Mouse (Mus musculus) ES-Bruce4 (cell line): ENCODE data around the gene Mrgpre. TPM values are rescaled to one million over a fixed set of nuclear protein-coding genes. Genes with fewer than 3 reads are reported as not detected.
A peak's percentile ranks its signal among the peaks of the same experiment; 100 is the strongest.

Experiments
- H3K27ac ChIP-seq: 2 replicates; pipeline ENCODE4 v1.5.1; 2012; ENCODE audit warnings: low read length, inconsistent platforms; ENCODE audit not compliant: insufficient read depth
- H3K27me3 ChIP-seq: 2 replicates; pipeline ENCODE4 v1.6.1; 2012; ENCODE audit warnings: mild to moderate bottlenecking, low read length, inconsistent platforms; ENCODE audit not compliant: control insufficient read depth, poor library complexity, insufficient read depth, severe bottlenecking
- H3K36me3 ChIP-seq: 2 replicates; pipeline ENCODE4 v1.6.1; 2012; ENCODE audit warnings: inconsistent platforms, mild to moderate bottlenecking, low read length, moderate library complexity; ENCODE audit not compliant: control insufficient read depth, poor library complexity, insufficient read depth, severe bottlenecking
- H3K4me1 ChIP-seq: one replicate; pipeline ENCODE4 v1.8.1; 2011; ENCODE audit warnings: low read length; ENCODE audit not compliant: control insufficient read depth, insufficient read depth
- H3K4me3 ChIP-seq: 2 replicates; pipeline ENCODE4 v1.5.1; 2011; ENCODE audit warnings: low read depth, mild to moderate bottlenecking, low read length
- H3K9ac ChIP-seq: 2 replicates; pipeline ENCODE4 v1.6.1; 2012; ENCODE audit warnings: low read depth, mild to moderate bottlenecking, inconsistent platforms; ENCODE audit not compliant: poor library complexity, severe bottlenecking
- H3K9me3 ChIP-seq: replicated peaks from 2 replicates; pipeline ENCODE4 v1.6.1; 2012; ENCODE audit warnings: mild to moderate bottlenecking, low read length, inconsistent platforms; ENCODE audit not compliant: control insufficient read depth, poor library complexity, insufficient read depth, severe bottlenecking
- CTCF ChIP-seq: IDR thresholded peaks from one replicate; pipeline ENCODE4 v1.8.1; 2011; ENCODE audit warnings: low read depth, low read length
- EP300 ChIP-seq: IDR thresholded peaks from 2 replicates; pipeline ENCODE4 v1.6.1; 2011; ENCODE audit warnings: low read depth, low read length; ENCODE audit not compliant: insufficient read depth
- POLR2A ChIP-seq: IDR thresholded peaks from one replicate; pipeline ENCODE4 v1.8.1; 2011; ENCODE audit warnings: low read length; ENCODE audit not compliant: insufficient read depth
- polyA plus RNA-seq: library from polyadenylated mRNA; stranded (reverse); fragments of >200 nt; gene quantifications from 2 replicates; pipeline ENCODE4 v1.2.4, GENCODE M21; 2011; ENCODE audit warnings: low read depth; ENCODE audit not compliant: missing spikeins, insufficient read depth, insufficient read length

Gene Mrgpre
- polyA plus RNA-seq, 1 experiment, result 0.48 TPM

- H3K36me3 ChIP-seq, result no peaks in the 10 kb centered on the region
- H3K27ac ChIP-seq, result no peak overlapping the region
- H3K27me3 ChIP-seq, result no peaks in the 10 kb centered on the region
- H3K4me1 ChIP-seq, result no peaks in the 10 kb centered on the region
- TF ChIP-seq CTCF (no peak), POLR2A (no peak), EP300 (no peak)
- H3K9ac ChIP-seq, result no peak overlapping the region
- H3K4me3 ChIP-seq, result no peak overlapping the region
- H3K9me3 ChIP-seq, result no peaks in the 10 kb centered on the region
These were observed 28.8 kb downstream of the Mrgpre start for GRCm38 (mm10) chr7:143755357-143756124.

GRCm38 (mm10) chr7:143753990-143754715 lies 30.1 kb downstream of the Mrgpre start:
- Histone ChIP-seq H3K27ac (no peak overlapping the region), H3K27me3 (no peaks in the 10 kb centered on the region), H3K4me3 (no peak overlapping the region), H3K9ac (no peak overlapping the region), H3K4me1 (no peaks in the 10 kb centered on the region), H3K36me3 (no peaks in the 10 kb centered on the region), H3K9me3 (no peaks in the 10 kb centered on the region)
- TF ChIP-seq POLR2A, result no peak
- peak; percentile 93 for TF ChIP-seq CTCF

- H3K4me1 ChIP-seq, result no peaks in the 10 kb centered on the region
- no peak overlapping the region for H3K27ac ChIP-seq
- TF ChIP-seq POLR2A, result no peak
- no peak for TF ChIP-seq EP300
- TF ChIP-seq CTCF, result no peak
- no peaks in the 10 kb centered on the region for H3K36me3 ChIP-seq
- H3K9me3 ChIP-seq, result no peaks in the 10 kb centered on the region
- H3K4me3 ChIP-seq, result no peak overlapping the region
- no peaks in the 10 kb centered on the region for H3K27me3 ChIP-seq
- H3K9ac ChIP-seq, result no peak overlapping the region
These were observed 31.7 kb downstream of the Mrgpre start for GRCm38 (mm10) chr7:143752606-143753005.

- H3K4me3 ChIP-seq, result no peak overlapping the region
- no peaks in the 10 kb centered on the region for H3K4me1 ChIP-seq
- H3K9ac ChIP-seq, result no peak overlapping the region
- H3K36me3 ChIP-seq, result no peaks in the 10 kb centered on the region
- H3K27ac ChIP-seq, result no peak overlapping the region
- H3K27me3 ChIP-seq, result no peaks in the 10 kb centered on the region
- H3K9me3 ChIP-seq, result no peaks in the 10 kb centered on the region
- TF ChIP-seq POLR2A (no peak), CTCF (no peak), EP300 (no peak)
These were observed 32.2 kb downstream of the Mrgpre start for GRCm38 (mm10) chr7:143752056-143752455.

- H3K9ac ChIP-seq, result no peak overlapping the region
- no peaks in the 10 kb centered on the region for H3K27me3 ChIP-seq
- TF ChIP-seq EP300 (no peak), CTCF (no peak), POLR2A (no peak)
- no peaks in the 10 kb centered on the region for H3K4me1 ChIP-seq
- H3K36me3 ChIP-seq, result no peaks in the 10 kb centered on the region
- no peak overlapping the region for H3K4me3 ChIP-seq
- no peak overlapping the region for H3K27ac ChIP-seq
- H3K9me3 ChIP-seq, result no peaks in the 10 kb centered on the region
These were observed 32.9 kb downstream of the Mrgpre start for GRCm38 (mm10) chr7:143751380-143751779.

- no peak overlapping the region for H3K27ac ChIP-seq
- TF ChIP-seq CTCF (no peak), EP300 (no peak), POLR2A (no peak)
These were observed 35.3 kb downstream of the Mrgpre start for GRCm38 (mm10) chr7:143749045-143749444.

More at GRCm38 (mm10) chr7:143749045-143749444, 35.3 kb downstream of the Mrgpre start:
- Histone ChIP-seq H3K27me3 (no peaks in the 10 kb centered on the region), H3K36me3 (no peaks in the 10 kb centered on the region), H3K4me3 (no peak overlapping the region), H3K9ac (no peak overlapping the region), H3K9me3 (no peaks in the 10 kb centered on the region), H3K4me1 (no peaks in the 10 kb centered on the region)
